Mouse (Mus musculus) limb, embryonic 11.5 days (tissue): Measurements from ENCODE around the gene Lypd6b. TPM values are rescaled to one million over a fixed set of nuclear protein-coding genes. Genes with fewer than 3 reads are reported as not detected.
A peak's percentile ranks its signal among the peaks of the same experiment; 100 is the strongest.

Source experiments
- ATAC-seq: fragments of 200-750 bp; cut with Nextera tagmentation; 2 replicates; pipeline ENCODE4 v1.8.0; 2017; ENCODE audit warnings: low read depth; ENCODE audit not compliant: insufficient number of reproducible peaks, low FRiP score, low TSS enrichment
- DNase-seq: peaks from one replicate; pipeline ENCODE4 v3.0.0-alpha.2; 2015; ENCODE audit warnings: low spot score
- H3K27ac ChIP-seq: fragments of 300-500 bp; sonication (generic); replicated peaks from 2 replicates; pipeline ENCODE4 v1.5.1; 2014; ENCODE audit warnings: low read depth, mild to moderate bottlenecking, low read length
- H3K27me3 ChIP-seq: fragments of 300-500 bp; sonication (generic); 2 replicates; pipeline ENCODE4 v1.6.1; 2014; ENCODE audit warnings: mild to moderate bottlenecking, low read length, mixed read lengths; ENCODE audit not compliant: control insufficient read depth, insufficient read depth
- H3K36me3 ChIP-seq: fragments of 300-500 bp; sonication (generic); 2 replicates; pipeline ENCODE4 v1.6.1; 2014; ENCODE audit warnings: mild to moderate bottlenecking, low read length, moderate library complexity, mixed read lengths; ENCODE audit not compliant: control insufficient read depth, insufficient read depth
- H3K4me1 ChIP-seq: fragments of 300-500 bp; sonication (generic); 2 replicates; pipeline ENCODE4 v1.6.1; 2014; ENCODE audit warnings: low read length, mixed read lengths; ENCODE audit not compliant: control insufficient read depth, insufficient read depth
- H3K4me2 ChIP-seq: fragments of 300-500 bp; sonication (generic); 2 replicates; pipeline ENCODE4 v1.6.1; 2014; ENCODE audit warnings: low read depth, mild to moderate bottlenecking, moderate library complexity; ENCODE audit not compliant: severe bottlenecking
- H3K4me3 ChIP-seq: fragments of 300-500 bp; sonication (generic); 2 replicates; pipeline ENCODE4 v1.5.1; 2014; ENCODE audit warnings: low read depth, low read length
- H3K9ac ChIP-seq: fragments of 300-500 bp; sonication (generic); 2 replicates; pipeline ENCODE4 v1.6.1; 2014; ENCODE audit warnings: mild to moderate bottlenecking, low read length
- H3K9me3 ChIP-seq: fragments of 300-500 bp; sonication (generic); 2 replicates; pipeline ENCODE4 v1.6.1; 2016; ENCODE audit warnings: low read length; ENCODE audit not compliant: control insufficient read depth
- whole genome bisulfite sequencing: fragments of 180-500 bp; shearing (Covaris S2); extraction: QIAGEN DNeasy Blood & Tissue Kit; methylation state at CpG from one replicate; pipeline ENCODE4 v1.1.7; 2014; 5-methylcytosine and 5-hydroxymethylcytosine counted together
- polyA plus RNA-seq: library from polyadenylated mRNA; unstranded; fragments of >200 nt; fragmentation: Nextera tagmentation; extraction: Ambion mirVana; gene quantifications from 2 replicates; pipeline ENCODE4 v1.2.1, GENCODE M21; 2014

Gene Lypd6b
- 6.1 and 6.6 TPM in 2 replicates for polyA plus RNA-seq

GRCm38 (mm10) chr2:49787376-49788050 is at the start of gene Lypd6b:
Gene Lypd6b, plus strand, starts transcription at chr2:49787688.
- H3K27ac ChIP-seq: no peak within 1 kb of the TSS

DNA sequence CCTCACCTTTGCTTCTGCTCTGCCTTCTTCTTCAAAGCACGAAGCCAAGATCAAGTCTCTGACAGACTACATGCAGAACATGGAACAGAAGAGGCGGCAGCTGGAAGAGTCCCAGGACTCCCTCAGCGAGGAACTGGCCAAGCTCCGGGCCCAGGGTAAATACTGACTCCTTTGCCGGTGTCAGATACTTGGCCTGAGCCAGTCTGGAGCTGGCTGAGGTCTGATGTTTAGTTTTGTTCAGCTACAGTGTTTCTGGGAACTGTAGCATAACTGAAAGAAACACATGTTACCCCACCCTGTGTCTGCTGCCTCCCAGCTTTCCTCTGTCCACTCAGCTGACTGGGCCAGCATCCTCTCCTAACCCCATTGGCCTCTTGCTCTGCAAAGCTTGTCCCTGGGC is 48.4 kb upstream of the Lypd6b start:
- WGBS: 90% methylated on average over 5 of the region's 5 CpGs
- no peak overlapping the region for H3K9ac ChIP-seq
- peaks cover 5% of the 10 kb centered on the region for H3K4me1 ChIP-seq
- H3K4me2 ChIP-seq: no peak overlapping the region
- H3K27ac ChIP-seq: no peak overlapping the region
- H3K4me3 ChIP-seq: no peak overlapping the region
- no peaks in the 10 kb centered on the region for H3K9me3 ChIP-seq
- ATAC-seq (no peak), DNase-seq (no peak)
- H3K36me3 ChIP-seq: no peaks in the 10 kb centered on the region
- H3K27me3 ChIP-seq: no peaks in the 10 kb centered on the region

More at GRCm38 (mm10) chr2:49787376-49788050, at the start of gene Lypd6b:
- ATAC-seq: peak; percentile 49; the same call in 1 of the 2 replicates
- Histone ChIP-seq H3K4me2 (peak within 1 kb of the TSS; percentile 100), H3K4me3 (peak within 1 kb of the TSS; percentile 55), H3K9me3 (no peaks in the 10 kb centered on the region), H3K27me3 (peaks cover 34% of the 10 kb centered on the region), H3K9ac (peak within 1 kb of the TSS; percentile 72), H3K4me1 (peaks cover 3% of the 10 kb centered on the region; the same call in 1 of the 2 replicates), H3K36me3 (no peaks in the 10 kb centered on the region)
- peak; percentile 61 for DNase-seq
- WGBS: under 1% methylated on average over 77 of the region's 79 CpGs

- no peak overlapping the region for H3K4me2 ChIP-seq
- no peaks in the 10 kb centered on the region for H3K9me3 ChIP-seq
- no peak overlapping the region for H3K4me3 ChIP-seq
- H3K27ac ChIP-seq: no peak overlapping the region
- ATAC-seq (no peak), DNase-seq (no peak)
- no peaks in the 10 kb centered on the region for H3K27me3 ChIP-seq
- no peak overlapping the region for H3K9ac ChIP-seq
- H3K4me1 ChIP-seq: 0 out of 2 replicates have a peak, but pooled peaks cover 4% of the 10 kb centered on the region
- WGBS: 60% methylated on average over 6 of the region's 6 CpGs
- H3K36me3 ChIP-seq: no peaks in the 10 kb centered on the region
Observed at GRCm38 (mm10) chr2:49741026-49741425, 46.5 kb upstream of the Lypd6b start.

GRCm38 (mm10) chr2:49741895-49742734 is 45.4 kb upstream of the Lypd6b start:
- Histone ChIP-seq H3K27me3 (no peaks in the 10 kb centered on the region), H3K4me3 (no peak overlapping the region), H3K27ac (no peak overlapping the region), H3K9me3 (no peaks in the 10 kb centered on the region), H3K4me2 (no peak overlapping the region), H3K4me1 (0 out of 2 replicates have a peak, but pooled peaks cover 4% of the 10 kb centered on the region), H3K9ac (no peak overlapping the region), H3K36me3 (no peaks in the 10 kb centered on the region)
- 83% methylated on average over 16 of the region's 16 CpGs for WGBS
- ATAC-seq (no peak), DNase-seq (no peak)

DNA sequence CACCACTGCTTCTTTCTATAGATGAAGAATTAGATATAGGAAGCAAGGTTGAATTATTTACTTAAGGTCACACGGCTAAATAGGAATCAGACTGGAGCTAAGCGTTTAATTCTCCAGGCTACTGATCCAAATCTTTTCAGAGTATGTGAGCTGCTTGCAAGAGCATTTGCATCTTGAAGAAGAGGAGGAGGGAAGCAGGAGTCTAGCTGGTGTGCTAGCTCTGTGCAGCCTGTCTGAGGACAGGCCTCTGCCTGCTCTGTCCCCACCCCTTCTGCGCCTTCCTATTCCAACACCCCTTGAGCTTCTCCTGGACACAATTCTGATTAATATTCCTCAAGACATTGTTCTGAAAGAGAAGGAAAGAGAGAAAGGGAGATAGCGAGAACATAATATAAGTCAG is 44.6 kb upstream of the Lypd6b start:
- no peaks in the 10 kb centered on the region for H3K36me3 ChIP-seq
- ATAC-seq (no peak), DNase-seq (no peak)
- H3K4me1 ChIP-seq: 0 out of 2 replicates have a peak, but pooled peaks cover 6% of the 10 kb centered on the region
- no peak overlapping the region for H3K9ac ChIP-seq
- H3K27ac ChIP-seq: no peak overlapping the region
- H3K4me2 ChIP-seq: no peak overlapping the region
- H3K4me3 ChIP-seq: no peak overlapping the region
- H3K27me3 ChIP-seq: no peaks in the 10 kb centered on the region
- H3K9me3 ChIP-seq: no peaks in the 10 kb centered on the region
- WGBS: 82% methylated on average over 4 of the region's 4 CpGs

DNA sequence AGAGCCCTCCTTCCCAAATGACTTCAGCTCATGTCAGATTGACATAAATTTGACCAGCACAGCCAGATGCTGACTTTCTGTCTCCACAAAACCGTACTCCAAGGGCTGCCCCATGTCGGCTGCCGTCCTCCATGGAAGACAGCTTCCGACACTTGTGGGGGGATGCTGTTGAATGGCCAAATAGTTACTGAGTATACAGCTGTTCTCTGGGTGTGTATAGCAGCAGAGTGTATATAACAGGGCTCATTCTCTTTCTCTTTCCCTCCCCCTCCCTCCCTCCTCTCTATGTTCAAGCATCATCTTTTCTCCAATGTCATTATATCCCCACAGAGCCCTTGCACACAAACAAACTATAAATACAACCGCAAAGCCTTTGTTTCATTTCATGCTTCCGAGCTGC is 43.7 kb upstream of the Lypd6b start:
- no peak overlapping the region for H3K9ac ChIP-seq
- H3K4me2 ChIP-seq: no peak overlapping the region
- no peak overlapping the region for H3K4me3 ChIP-seq
- no peaks in the 10 kb centered on the region for H3K27me3 ChIP-seq
- H3K27ac ChIP-seq: no peak overlapping the region
- no peaks in the 10 kb centered on the region for H3K9me3 ChIP-seq
- ATAC-seq (no peak), DNase-seq (no peak)
- WGBS: 50% methylated on average over 6 of the region's 6 CpGs
- H3K4me1 ChIP-seq: 0 out of 2 replicates have a peak, but pooled peaks cover 6% of the 10 kb centered on the region
- H3K36me3 ChIP-seq: no peaks in the 10 kb centered on the region

DNA sequence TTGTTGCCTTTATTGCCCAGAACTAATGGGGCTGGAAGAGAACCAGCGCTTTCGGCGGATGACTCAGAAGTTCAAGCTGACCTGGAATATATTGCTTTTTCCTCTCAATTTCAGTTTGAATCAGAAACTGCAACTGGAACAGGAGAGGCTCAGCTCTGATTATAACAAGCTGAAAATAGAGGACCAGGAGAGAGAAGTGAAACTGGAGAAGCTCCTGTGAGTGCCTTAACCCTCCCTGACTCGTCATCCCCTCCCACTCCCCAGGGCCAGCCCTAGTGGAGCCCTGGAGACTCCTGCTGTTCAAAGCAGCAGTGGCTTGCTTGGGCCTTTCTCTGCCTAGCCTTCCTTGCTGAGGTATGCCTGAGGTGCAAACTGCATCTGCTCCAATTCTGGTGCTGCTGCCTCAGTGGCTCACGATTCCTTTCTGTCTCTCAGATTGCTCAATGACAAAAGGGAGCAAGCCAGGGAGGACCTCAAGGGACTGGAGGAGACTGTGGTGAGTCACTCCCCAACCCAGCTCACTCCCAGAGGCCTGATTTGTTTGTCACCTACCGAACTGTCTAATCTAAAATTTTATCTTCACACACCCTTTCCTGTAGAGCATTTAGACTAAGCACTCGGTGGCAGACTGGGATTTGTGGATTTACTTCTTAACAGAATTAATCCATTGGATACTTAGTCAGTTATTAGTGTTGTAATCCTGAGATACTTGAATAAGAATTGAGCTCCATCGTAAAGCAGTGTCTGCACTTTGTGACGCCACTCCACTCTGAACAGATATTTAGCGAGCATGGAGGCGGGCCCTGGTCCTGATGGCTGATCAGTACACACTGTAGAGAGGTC is 43.0 kb upstream of the Lypd6b start:
- DNase-seq (no peak), ATAC-seq (no peak; the same call in 1 of the 2 replicates)
- Histone ChIP-seq H3K27ac (no peak overlapping the region), H3K9me3 (no peaks in the 10 kb centered on the region), H3K4me1 (0 out of 2 replicates have a peak, but pooled peaks cover 6% of the 10 kb centered on the region), H3K27me3 (no peaks in the 10 kb centered on the region), H3K36me3 (no peaks in the 10 kb centered on the region), H3K4me3 (no peak overlapping the region), H3K4me2 (no peak overlapping the region), H3K9ac (no peak overlapping the region)
- WGBS: 58% methylated on average over 11 of the region's 11 CpGs
